ENCODE assay signal across 14 mouse cellular contexts in genomic region chr2:79555395-79555794, GRCm38 (mm10).
"Had no signal": no experiment of that assay in that cellular context is flagged by ENCODE, and none has a peak within 500 bp of the region (broad histone marks: within the 10 kb centered on the region; RNA-seq: fewer than 3 reads in every experiment).

No protein-coding gene starts in this region.

- H3K9ac ChIP-seq: limb, embryonic 15.5 days; liver, embryonic 12.5 days; lung, embryonic 14.5 days; midbrain, embryonic 12.5 days; neural tube, embryonic 13.5 days had no signal

- ATAC-seq: liver, embryonic 12.5 days; midbrain, embryonic 16.5 days had no signal

- H3K27me3 ChIP-seq: limb, embryonic 15.5 days; liver, embryonic 12.5 days; midbrain, embryonic 12.5 days; neural tube, embryonic 13.5 days had no signal

- DNase-seq: kidney, postnatal 36 days; layer of hippocampus, adult 9-11 months; layer of hippocampus, postnatal 36 days; lung, embryonic 14.5 days; right cerebral cortex, adult 18-20 months; right cerebral cortex, postnatal 25 days; thymus, adult 2 months; thymus, postnatal 25 days had no signal

- H3K4me3 ChIP-seq: limb, embryonic 15.5 days; liver, embryonic 12.5 days; midbrain, embryonic 12.5 days; neural tube, embryonic 13.5 days had no signal

- H3K9me3 ChIP-seq: limb, embryonic 15.5 days; liver, embryonic 12.5 days; midbrain, embryonic 12.5 days; neural tube, embryonic 13.5 days had no signal

- H3K27ac ChIP-seq: kidney, postnatal 0 days; limb, embryonic 15.5 days; liver, embryonic 12.5 days; midbrain, embryonic 12.5 days; neural tube, embryonic 13.5 days had no signal

- H3K36me3 ChIP-seq: limb, embryonic 15.5 days; liver, embryonic 12.5 days; midbrain, embryonic 12.5 days; neural tube, embryonic 13.5 days had no signal

- H3K4me1 ChIP-seq: limb, embryonic 15.5 days; liver, embryonic 12.5 days; midbrain, embryonic 12.5 days; neural tube, embryonic 13.5 days had no signal

- H3K4me2 ChIP-seq: limb, embryonic 15.5 days; liver, embryonic 12.5 days; lung, embryonic 14.5 days; midbrain, embryonic 12.5 days; neural tube, embryonic 13.5 days had no signal
